Comparison of ENCODE assay signal across 9 mouse cellular contexts in the genomic region with DNA sequence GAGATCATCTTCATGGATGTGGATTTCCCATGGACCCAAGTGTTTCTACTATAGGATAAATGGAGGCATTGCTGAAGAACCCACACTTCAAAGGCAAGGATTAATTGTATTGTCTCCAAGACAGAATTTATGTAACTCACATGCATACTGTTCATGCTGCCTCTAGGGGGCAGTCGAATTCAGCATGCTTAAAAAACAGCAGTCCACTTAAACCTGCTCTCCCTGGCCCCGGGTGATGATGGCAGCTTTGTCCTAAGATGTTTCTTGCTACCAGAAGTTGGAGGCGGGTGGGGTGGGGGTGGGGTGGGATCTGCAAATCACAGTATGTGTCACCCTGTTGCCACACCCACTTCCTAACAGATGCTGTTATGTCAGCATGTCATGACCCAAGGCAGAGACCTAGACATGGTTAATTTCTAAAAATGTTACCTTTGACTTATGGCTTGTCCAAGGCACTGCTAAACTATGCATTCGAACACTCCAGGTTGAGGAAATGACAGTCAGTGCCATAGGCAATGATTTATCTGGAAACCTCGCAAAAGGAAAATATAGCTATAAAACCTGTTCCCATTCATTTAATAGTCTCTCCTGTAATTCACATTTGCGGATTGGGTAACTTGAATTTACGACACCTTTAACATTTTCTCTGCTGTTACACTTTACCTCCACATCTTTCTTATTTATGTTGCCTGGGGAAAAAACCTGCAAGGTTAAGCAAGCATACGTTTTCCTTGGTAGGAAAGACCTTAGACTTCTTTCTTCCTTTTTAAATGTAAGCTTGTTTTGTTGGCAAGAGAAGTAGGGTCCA.
A peak's percentile ranks its signal among the peaks of the same experiment; 100 is the strongest.
DNase-seq lines count a peak whose midpoint lies in the region; ATAC-seq lines count a peak whose summit lies in the region.
"Had no signal": no experiment of that assay in that cellular context is flagged by ENCODE, and none has a peak within 500 bp of the region (broad histone marks: within the 10 kb centered on the region; RNA-seq: fewer than 3 reads in every experiment).

No protein-coding gene starts in this region.

- WGBS in forebrain, embryonic 11.5 days, result 62% methylated on average over 8 of the region's 8 CpGs
- 66% methylated on average over 8 of the region's 8 CpGs for WGBS in forebrain, embryonic 15.5 days
- 69% methylated on average over 8 of the region's 8 CpGs for WGBS in midbrain, embryonic 10.5 days
- 66% methylated on average over 8 of the region's 8 CpGs for WGBS in midbrain, embryonic 16.5 days

- H3K36me3 ChIP-seq in forebrain, embryonic 11.5 days (ENCODE audit: control insufficient read depth, insufficient read depth, low read length), result no peaks in the 10 kb centered on the region
- H3K36me3 ChIP-seq in forebrain, embryonic 15.5 days, result no peaks in the 10 kb centered on the region
- H3K36me3 ChIP-seq in midbrain, embryonic 10.5 days, result no peaks in the 10 kb centered on the region
- 0 out of 2 replicates have a peak, but pooled peaks cover 1% of the 10 kb centered on the region for H3K36me3 ChIP-seq in midbrain, embryonic 16.5 days (ENCODE audit: control insufficient read depth, insufficient read depth, low read length)
- H3K36me3 ChIP-seq: hindbrain, embryonic 15.5 days had no signal

- peak; percentile 46; the same call in 1 of the 2 replicates for ATAC-seq in forebrain, embryonic 11.5 days (replicated peaks; ENCODE audit: low FRiP score)
- ATAC-seq in forebrain, embryonic 15.5 days (replicated peaks), result no peak
- ATAC-seq in midbrain, embryonic 16.5 days, result no peak
- no peak for ATAC-seq in erythroid progenitor cell, adult 5-6 weeks (replicated peaks; ENCODE audit: low FRiP score, poor library complexity, severe bottlenecking)

- no peaks in the 10 kb centered on the region for H3K4me1 ChIP-seq in forebrain, embryonic 11.5 days (replicated peaks; ENCODE audit: control insufficient read depth, insufficient read depth, low read length)
- no peaks in the 10 kb centered on the region for H3K4me1 ChIP-seq in forebrain, embryonic 15.5 days
- peaks cover 5% of the 10 kb centered on the region for H3K4me1 ChIP-seq in midbrain, embryonic 10.5 days
- H3K4me1 ChIP-seq in midbrain, embryonic 16.5 days (ENCODE audit: control insufficient read depth, insufficient read depth, low read length), result no peaks in the 10 kb centered on the region
- H3K4me1 ChIP-seq: hindbrain, embryonic 15.5 days had no signal

- no peak overlapping the region for H3K4me3 ChIP-seq in forebrain, embryonic 11.5 days (ENCODE audit: low read depth, low read length)
- H3K4me3 ChIP-seq in forebrain, embryonic 15.5 days, result no peak overlapping the region
- H3K4me3 ChIP-seq in midbrain, embryonic 10.5 days, result no peak overlapping the region
- no peak overlapping the region for H3K4me3 ChIP-seq in midbrain, embryonic 16.5 days (ENCODE audit: low read depth, low read length)
- H3K4me3 ChIP-seq: hindbrain, embryonic 15.5 days had no signal

- DNase-seq in forebrain, embryonic 11.5 days (ENCODE audit: low spot score), result peak; percentile 64
- peak; percentile 51 for DNase-seq in midbrain, embryonic 10.5 days (ENCODE audit: low spot score)
- DNase-seq in embryo, embryonic 10.5 days (ENCODE audit: low spot score), result peak; percentile 82
- peak; percentile 32 for DNase-seq in lung, postnatal 14 days
- no peak for DNase-seq in thymus, postnatal 14 days

- no peak overlapping the region for H3K27ac ChIP-seq in forebrain, embryonic 11.5 days (ENCODE audit: low read depth, low read length)
- H3K27ac ChIP-seq in forebrain, embryonic 15.5 days (replicated peaks), result no peak overlapping the region
- H3K27ac ChIP-seq in midbrain, embryonic 10.5 days (replicated peaks), result no peak overlapping the region
- H3K27ac ChIP-seq in midbrain, embryonic 16.5 days (ENCODE audit: low read length), result no peak overlapping the region
- H3K27ac ChIP-seq: hindbrain, embryonic 15.5 days had no signal

- H3K9ac ChIP-seq in forebrain, embryonic 11.5 days (ENCODE audit: low read length), result no peak overlapping the region
- H3K9ac ChIP-seq in forebrain, embryonic 15.5 days (replicated peaks), result no peak overlapping the region
- H3K9ac ChIP-seq in midbrain, embryonic 16.5 days (ENCODE audit: low read depth, low read length), result no peak overlapping the region
- H3K9ac ChIP-seq: hindbrain, embryonic 15.5 days had no signal

- no peak overlapping the region for H3K4me2 ChIP-seq in forebrain, embryonic 11.5 days (ENCODE audit: low read depth, low read length, severe bottlenecking)
- no peak overlapping the region for H3K4me2 ChIP-seq in forebrain, embryonic 15.5 days (replicated peaks)
- no peak overlapping the region for H3K4me2 ChIP-seq in midbrain, embryonic 16.5 days (ENCODE audit: low read length)
- H3K4me2 ChIP-seq: hindbrain, embryonic 15.5 days had no signal

- no peaks in the 10 kb centered on the region for H3K27me3 ChIP-seq in forebrain, embryonic 11.5 days (ENCODE audit: control insufficient read depth, insufficient read depth, low read length)
- no peaks in the 10 kb centered on the region for H3K27me3 ChIP-seq in forebrain, embryonic 15.5 days
- no peaks in the 10 kb centered on the region for H3K27me3 ChIP-seq in midbrain, embryonic 10.5 days (ENCODE audit: low read depth, poor library complexity, severe bottlenecking)
- H3K27me3 ChIP-seq in midbrain, embryonic 16.5 days (ENCODE audit: control insufficient read depth, insufficient read depth, low read depth, low read length), result no peaks in the 10 kb centered on the region
- H3K27me3 ChIP-seq: hindbrain, embryonic 15.5 days had no signal

- no peaks in the 10 kb centered on the region for H3K9me3 ChIP-seq in forebrain, embryonic 11.5 days (ENCODE audit: control insufficient read depth, low read length)
- H3K9me3 ChIP-seq in forebrain, embryonic 15.5 days, result no peaks in the 10 kb centered on the region
- no peaks in the 10 kb centered on the region for H3K9me3 ChIP-seq in midbrain, embryonic 10.5 days (replicated peaks)
- no peaks in the 10 kb centered on the region for H3K9me3 ChIP-seq in midbrain, embryonic 16.5 days (replicated peaks; ENCODE audit: control insufficient read depth, low read length, poor library complexity, severe bottlenecking)
- H3K9me3 ChIP-seq: hindbrain, embryonic 15.5 days had no signal
